Mouse (Mus musculus) WW6 (cell line): ENCODE measurements around the gene Mettl13.
A peak's percentile ranks its signal among the peaks of the same experiment; 100 is the strongest.

Source experiments
- DNase-seq: peaks from one replicate; pipeline ENCODE4 v3.0.0-alpha.2; 2013; ENCODE audit warnings: low read depth, low spot score

Gene Mettl13

GRCm38 (mm10) chr1:162548016-162548916 lies at the start of gene Mettl13:
Gene Mettl13 (minus strand): TSS chr1:162548551.
- DNase-seq: peak; percentile 76

- no peak for DNase-seq
Measured at GRCm38 (mm10) chr1:162597379-162598102, 49.2 kb upstream of the Mettl13 start.

- DNase-seq: no peak
Measured at GRCm38 (mm10) chr1:162590415-162590997, 42.2 kb upstream of the Mettl13 start.

- no peak for DNase-seq
Measured at GRCm38 (mm10) chr1:162589443-162589842, 41.1 kb upstream of the Mettl13 start.

- no peak for DNase-seq
Measured at GRCm38 (mm10) chr1:162588606-162589005, 40.3 kb upstream of the Mettl13 start.

GRCm38 (mm10) chr1:162586282-162586681 lies 37.9 kb upstream of the Mettl13 start:
- DNase-seq: no peak

GRCm38 (mm10) chr1:162582884-162583283 lies 34.5 kb upstream of the Mettl13 start:
- DNase-seq: no peak

- DNase-seq: no peak
Measured at GRCm38 (mm10) chr1:162575098-162575497, 26.7 kb upstream of the Mettl13 start.

GRCm38 (mm10) chr1:162570931-162571601 lies 22.7 kb upstream of the Mettl13 start:
- no peak for DNase-seq

GRCm38 (mm10) chr1:162570260-162570748 lies 22.0 kb upstream of the Mettl13 start, which contains the start of gene Vamp4:
Gene Vamp4 (plus strand): TSS chr1:162570515.
- DNase-seq: peak; percentile 88

GRCm38 (mm10) chr1:162567351-162567750 lies 19.0 kb upstream of the Mettl13 start:
- no peak for DNase-seq

GRCm38 (mm10) chr1:162564992-162565391 lies 16.6 kb upstream of the Mettl13 start:
- no peak for DNase-seq

GRCm38 (mm10) chr1:162563236-162563635 lies 14.9 kb upstream of the Mettl13 start:
- DNase-seq: no peak

- no peak for DNase-seq
Measured at GRCm38 (mm10) chr1:162554193-162554592, 5.8 kb upstream of the Mettl13 start.

GRCm38 (mm10) chr1:162552956-162553355 lies 4.6 kb upstream of the Mettl13 start:
- DNase-seq: no peak

GRCm38 (mm10) chr1:162549615-162550283 lies 1.4 kb upstream of the Mettl13 start:
- DNase-seq: no peak

- DNase-seq: no peak
Measured at GRCm38 (mm10) chr1:162548917-162549613, 714 bp upstream of the Mettl13 start.

GRCm38 (mm10) chr1:162547607-162548006 lies 744 bp downstream of the Mettl13 start:
- DNase-seq: no peak

GRCm38 (mm10) chr1:162543231-162543630 lies 5.1 kb downstream of the Mettl13 start:
- DNase-seq: no peak
